Mouse (Mus musculus): ENCODE results near the gene Fam213b. TPM values are rescaled to one million over a fixed set of nuclear protein-coding genes. Genes with fewer than 3 reads are reported as not detected.

The Fam213b gene
- total and polyA plus RNA-seq, 2 experiments: 14.8 to 35.3 TPM

- H3K27ac ChIP-seq (replicated peaks; ENCODE audit: insufficient read depth, low read depth, low read length): peak overlapping the region; percentile 85
- H3K4me1 ChIP-seq (ENCODE audit: control insufficient read depth, insufficient read depth, low read length): peaks cover 14% of the 10 kb centered on the region
- TF ChIP-seq CTCF (IDR thresholded peaks at IDR 0.05; ENCODE audit: low read depth, low read length) (no peak), POLR2A (IDR thresholded peaks at IDR 0.05; ENCODE audit: extremely low read depth, insufficient read depth, low read length) (no peak)
- 50% methylated on average over 9 of the region's 9 CpGs for WGBS
- H3K36me3 ChIP-seq (ENCODE audit: control insufficient read depth, insufficient read depth, low read length): no peaks in the 10 kb centered on the region
- no peaks in the 10 kb centered on the region; the same call in 1 of the 2 replicates for H3K79me2 ChIP-seq (ENCODE audit: control insufficient read depth, insufficient read depth, low read length)
- H3K9ac ChIP-seq (ENCODE audit: low read depth, low read length): peak overlapping the region; percentile 78
- DNase-seq (ENCODE audit: extremely low read depth, low read depth, low spot score): peak; percentile 31
- H3K4me3 ChIP-seq (ENCODE audit: insufficient read depth, low read depth, low read length): peak overlapping the region; percentile 72
- H3K27me3 ChIP-seq (ENCODE audit: control insufficient read depth, insufficient read depth, low read length): no peaks in the 10 kb centered on the region
Observed at GRCm38 (mm10) chr4:154926969-154927898, 28.3 kb upstream of the Fam213b start.

GRCm38 (mm10) chr4:154925413-154925812, 26.5 kb upstream of the Fam213b start:
- no peak overlapping the region for H3K9ac ChIP-seq (ENCODE audit: low read depth, low read length)
- WGBS: 72% methylated on average over 4 of the region's 4 CpGs
- no peak for DNase-seq (ENCODE audit: extremely low read depth, low read depth, low spot score)

GRCm38 (mm10) chr4:154922931-154923330, 24.0 kb upstream of the Fam213b start:
- no peak overlapping the region for H3K9ac ChIP-seq (ENCODE audit: low read depth, low read length)

More at GRCm38 (mm10) chr4:154925413-154925812, 26.5 kb upstream of the Fam213b start:
- Histone ChIP-seq H3K36me3 (ENCODE audit: control insufficient read depth, insufficient read depth, low read length) (peaks cover 3% of the 10 kb centered on the region), H3K27me3 (ENCODE audit: control insufficient read depth, insufficient read depth, low read length) (no peaks in the 10 kb centered on the region), H3K27ac (replicated peaks; ENCODE audit: insufficient read depth, low read depth, low read length) (no peak overlapping the region), H3K79me2 (ENCODE audit: control insufficient read depth, insufficient read depth, low read length) (no peaks in the 10 kb centered on the region; the same call in 1 of the 2 replicates), H3K4me3 (ENCODE audit: insufficient read depth, low read depth, low read length) (no peak overlapping the region), H3K4me1 (ENCODE audit: control insufficient read depth, insufficient read depth, low read length) (peaks cover 14% of the 10 kb centered on the region)
- TF ChIP-seq POLR2A (IDR thresholded peaks at IDR 0.05; ENCODE audit: extremely low read depth, insufficient read depth, low read length) (no peak), CTCF (IDR thresholded peaks at IDR 0.05; ENCODE audit: low read depth, low read length) (peak; percentile 69)

GRCm38 (mm10) chr4:154922291-154922690, 23.4 kb upstream of the Fam213b start:
- Histone ChIP-seq H3K9ac (ENCODE audit: low read depth, low read length) (no peak overlapping the region), H3K36me3 (ENCODE audit: control insufficient read depth, insufficient read depth, low read length) (peaks cover 14% of the 10 kb centered on the region), H3K79me2 (ENCODE audit: control insufficient read depth, insufficient read depth, low read length) (no peaks in the 10 kb centered on the region; the same call in 1 of the 2 replicates), H3K27ac (replicated peaks; ENCODE audit: insufficient read depth, low read depth, low read length) (no peak overlapping the region), H3K4me1 (ENCODE audit: control insufficient read depth, insufficient read depth, low read length) (peaks cover 3% of the 10 kb centered on the region), H3K4me3 (ENCODE audit: insufficient read depth, low read depth, low read length) (no peak overlapping the region), H3K27me3 (ENCODE audit: control insufficient read depth, insufficient read depth, low read length) (no peaks in the 10 kb centered on the region)
- TF ChIP-seq CTCF (IDR thresholded peaks at IDR 0.05; ENCODE audit: low read depth, low read length) (no peak), POLR2A (IDR thresholded peaks at IDR 0.05; ENCODE audit: extremely low read depth, insufficient read depth, low read length) (no peak)
- WGBS: 92% methylated on average over 4 of the region's 4 CpGs
- DNase-seq (ENCODE audit: extremely low read depth, low read depth, low spot score): no peak

More at GRCm38 (mm10) chr4:154922931-154923330, 24.0 kb upstream of the Fam213b start:
- peaks cover 9% of the 10 kb centered on the region for H3K36me3 ChIP-seq (ENCODE audit: control insufficient read depth, insufficient read depth, low read length)
- no peak overlapping the region for H3K27ac ChIP-seq (replicated peaks; ENCODE audit: insufficient read depth, low read depth, low read length)
- 86% methylated on average over 5 of the region's 5 CpGs for WGBS
- no peak overlapping the region for H3K4me3 ChIP-seq (ENCODE audit: insufficient read depth, low read depth, low read length)
- no peaks in the 10 kb centered on the region; the same call in 1 of the 2 replicates for H3K79me2 ChIP-seq (ENCODE audit: control insufficient read depth, insufficient read depth, low read length)
- peaks cover 6% of the 10 kb centered on the region for H3K4me1 ChIP-seq (ENCODE audit: control insufficient read depth, insufficient read depth, low read length)
- no peak for DNase-seq (ENCODE audit: extremely low read depth, low read depth, low spot score)
- no peak for TF ChIP-seq POLR2A (IDR thresholded peaks at IDR 0.05; ENCODE audit: extremely low read depth, insufficient read depth, low read length)
- TF ChIP-seq CTCF (IDR thresholded peaks at IDR 0.05; ENCODE audit: low read depth, low read length): no peak
- no peaks in the 10 kb centered on the region for H3K27me3 ChIP-seq (ENCODE audit: control insufficient read depth, insufficient read depth, low read length)

- Histone ChIP-seq H3K79me2 (ENCODE audit: control insufficient read depth, insufficient read depth, low read length) (no peaks in the 10 kb centered on the region), H3K4me3 (ENCODE audit: insufficient read depth, low read depth, low read length) (no peak overlapping the region), H3K27ac (replicated peaks; ENCODE audit: insufficient read depth, low read depth, low read length) (no peak overlapping the region), H3K36me3 (ENCODE audit: control insufficient read depth, insufficient read depth, low read length) (peaks cover 16% of the 10 kb centered on the region), H3K4me1 (ENCODE audit: control insufficient read depth, insufficient read depth, low read length) (peaks cover under 1% of the 10 kb centered on the region; the same call in 1 of the 2 replicates), H3K9ac (ENCODE audit: low read depth, low read length) (no peak overlapping the region), H3K27me3 (ENCODE audit: control insufficient read depth, insufficient read depth, low read length) (no peaks in the 10 kb centered on the region)
- no peak for DNase-seq (ENCODE audit: extremely low read depth, low read depth, low spot score)
- TF ChIP-seq CTCF (IDR thresholded peaks at IDR 0.05; ENCODE audit: low read depth, low read length) (no peak), POLR2A (IDR thresholded peaks at IDR 0.05; ENCODE audit: extremely low read depth, insufficient read depth, low read length) (no peak)
- 84% methylated on average over 4 of the region's 4 CpGs for WGBS
Observed at GRCm38 (mm10) chr4:154916662-154917061, 17.7 kb upstream of the Fam213b start.

All from liver, adult 2 months (tissue).